Comparison of ENCODE assay signal across 8 mouse cellular contexts in genomic region chr11:69325628-69326407, GRCm38 (mm10). TPM values are rescaled to one million over a fixed set of nuclear protein-coding genes. Genes with fewer than 3 reads are reported as not detected.
DNase-seq lines count a peak whose midpoint lies in the region; ATAC-seq lines count a peak whose summit lies in the region.

Gene Kcnab3, plus strand, starts transcription at chr11:69326258.

- H3K27ac ChIP-seq in hindbrain, embryonic 14.5 days: 0 out of 2 replicates have a peak within 1 kb of the TSS, but pooled peaks have one; percentile 39

- ATAC-seq in hindbrain, embryonic 14.5 days (ENCODE audit: low FRiP score): peak; percentile 52; the same call in 1 of the 2 replicates

- H3K36me3 ChIP-seq in hindbrain, embryonic 14.5 days (replicated peaks; ENCODE audit: control insufficient read depth, insufficient read depth): no peaks in the 10 kb centered on the region

- H3K9me3 ChIP-seq in hindbrain, embryonic 14.5 days (ENCODE audit: control insufficient read depth, low read length): no peaks in the 10 kb centered on the region

- 0 out of 2 replicates have a peak, but pooled peaks cover 10% of the 10 kb centered on the region for H3K27me3 ChIP-seq in hindbrain, embryonic 14.5 days (ENCODE audit: control insufficient read depth, insufficient read depth, low read length)

- peak within 1 kb of the TSS; percentile 61 for H3K9ac ChIP-seq in hindbrain, embryonic 14.5 days

- peak within 1 kb of the TSS; percentile 77 for H3K4me2 ChIP-seq in hindbrain, embryonic 14.5 days (replicated peaks)

- peak; percentile 91 for DNase-seq in MN1 (ENCODE audit: low spot score)
- peak; percentile 84 for DNase-seq in cerebellum, adult 9-11 months
- DNase-seq in frontal cortex, postnatal 14 days (ENCODE audit: low spot score in 2 of 2): peak; percentile 77 to 78
- DNase-seq in hindbrain, embryonic 14.5 days (ENCODE audit: low spot score): peak; percentile 87
- DNase-seq in layer of hippocampus, postnatal 36 days: peak; percentile 73 to 77
- peak; percentile 97 for DNase-seq in lung, postnatal 36 days
- DNase-seq in retina, embryonic 14.5 days (ENCODE audit: low spot score): peak; percentile 91
- peak; percentile 79 to 87 for DNase-seq in thymus, postnatal 36 days

- 11% methylated on average over 26 of the region's 26 CpGs for WGBS in hindbrain, embryonic 14.5 days

- H3K4me3 ChIP-seq in hindbrain, embryonic 14.5 days (replicated peaks; ENCODE audit: low read length): peak within 1 kb of the TSS; percentile 46

- peaks cover 35% of the 10 kb centered on the region for H3K4me1 ChIP-seq in hindbrain, embryonic 14.5 days (replicated peaks; ENCODE audit: control insufficient read depth, insufficient read depth, low read length)

RNA-seq across cellular contexts. Expression of gene Kcnab3, which starts in this region (rescaled TPM):
- polyA plus RNA-seq in hindbrain, embryonic 14.5 days (2014; fragmentation: Nextera tagmentation; extraction: Ambion mirVana): 4.3 and 4.7 TPM in 2 replicates
- total RNA-seq in layer of hippocampus, postnatal 36 days (2021): 10 to 100 TPM; 21.4 to 21.8 TPM

Comparison
In these comparisons a context has a peak if more than half of its experiments do, and no peak if none do; other contexts are left out.
1. Peak in every context shown above with its lines: DNase-seq, ATAC-seq, H3K4me3 ChIP-seq and H3K27ac ChIP-seq.